Mouse (Mus musculus) spleen, postnatal 36 days (tissue): ENCODE results near the gene Man2a2.

Source experiments
- DNase-seq, 2 experiments: peaks; one replicate each; pipeline ENCODE4 v3.0.0; 2022; ENCODE audit warnings: low spot score in 2 of 2, mixed read lengths in 1 of 2

Gene Man2a2

DNA sequence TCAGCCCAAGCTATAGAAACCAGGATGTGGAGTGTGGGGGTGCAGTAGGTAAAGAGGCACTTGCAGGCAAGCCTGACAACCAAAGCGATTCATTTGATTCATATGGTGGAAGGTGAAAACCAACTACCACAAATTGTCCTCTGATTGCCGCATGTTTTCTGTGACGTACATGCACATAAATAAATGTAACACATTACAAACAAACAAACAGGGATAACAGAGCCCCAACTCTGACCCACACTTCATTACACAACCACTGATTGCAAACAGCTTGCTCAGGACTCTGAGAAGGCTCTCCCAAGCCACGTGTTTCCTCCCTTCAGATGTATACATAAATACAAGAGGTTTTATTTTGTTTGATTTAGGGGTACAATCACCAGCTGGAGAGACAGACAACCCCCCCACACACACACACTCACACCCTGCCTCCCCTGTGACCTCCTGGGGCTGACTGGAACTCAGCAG is 1.2 kb downstream of the Man2a2 start:
- DNase-seq: no peak

DNA sequence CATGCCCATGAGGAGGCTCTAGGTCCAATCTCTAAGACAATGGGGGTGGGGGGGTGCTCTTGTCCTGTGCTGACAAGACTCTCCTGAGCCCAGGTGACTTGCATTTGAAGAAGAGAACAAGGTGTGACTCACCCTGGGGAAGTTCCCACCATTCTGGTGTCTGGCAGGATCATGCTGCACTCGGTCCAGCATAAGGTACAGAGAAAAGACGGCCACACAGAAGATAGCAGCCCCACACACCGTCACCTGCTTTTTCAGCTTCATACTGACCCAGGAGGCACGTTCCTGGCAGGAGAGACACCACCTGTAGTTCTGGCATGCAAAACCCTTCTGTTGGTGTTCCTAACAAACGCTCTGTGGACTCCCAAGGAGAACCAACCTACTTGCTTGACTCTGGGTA is 1.7 kb downstream of the Man2a2 start:
- DNase-seq: no peak

DNA sequence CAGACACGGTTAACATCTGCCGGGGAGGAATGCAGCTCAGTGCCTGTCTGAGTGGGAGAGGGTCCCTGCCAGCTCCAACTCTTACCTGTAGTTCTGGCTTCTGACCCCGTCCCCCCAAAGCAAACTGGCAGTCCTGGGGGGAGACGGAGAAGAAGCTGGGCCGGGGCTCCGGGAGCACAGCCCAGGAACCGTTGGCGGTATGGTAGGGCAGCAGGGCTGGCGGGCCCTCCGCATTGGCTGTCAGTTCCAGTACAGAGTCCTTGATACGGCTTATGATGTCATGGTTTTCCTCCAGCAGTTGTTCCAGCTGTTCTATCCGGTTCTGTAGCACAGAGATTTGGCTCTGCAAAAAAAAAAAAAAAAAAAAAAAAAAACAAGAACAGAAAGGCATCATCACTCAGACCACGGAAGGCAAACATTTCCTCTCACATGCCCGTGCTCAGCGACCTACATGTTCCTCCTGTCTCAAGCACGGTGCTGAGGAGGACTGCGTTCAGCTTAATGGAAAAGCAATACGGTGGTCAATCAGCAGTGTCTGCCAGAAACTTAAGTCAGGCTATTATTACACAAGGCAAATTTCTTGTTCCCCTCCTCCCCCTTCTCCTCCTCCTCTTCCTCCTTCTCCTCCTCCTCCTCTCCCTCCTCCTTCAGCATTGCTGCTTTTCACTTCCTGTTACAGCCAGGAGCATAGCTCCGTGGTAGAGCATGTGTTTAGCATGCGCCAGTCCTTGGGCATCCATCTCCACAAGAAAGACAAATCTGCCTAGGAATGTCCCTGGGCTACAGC is 2.3 kb downstream of the Man2a2 start:
- DNase-seq: peak in 1 of 2 experiments; percentile 47

DNA sequence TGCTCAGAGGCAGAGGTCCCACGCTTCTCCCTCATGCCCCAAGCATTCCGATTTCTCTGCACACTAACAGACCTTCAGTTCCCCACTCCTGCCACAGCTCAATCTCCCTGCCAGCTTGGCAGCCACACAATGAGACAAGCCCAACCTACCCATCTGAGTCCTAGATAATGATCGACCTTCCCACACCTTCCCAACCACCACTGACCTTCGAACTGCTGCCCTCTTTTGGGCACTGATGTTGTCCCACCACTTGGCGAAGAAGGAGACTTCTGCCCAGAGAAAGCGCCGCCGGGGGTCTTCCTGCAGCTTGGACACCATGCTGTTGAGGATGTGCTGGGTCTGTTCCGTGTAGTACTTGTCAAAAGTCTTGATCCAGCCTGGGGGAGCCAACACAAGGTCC is 3.2 kb downstream of the Man2a2 start:
- DNase-seq: no peak

DNA sequence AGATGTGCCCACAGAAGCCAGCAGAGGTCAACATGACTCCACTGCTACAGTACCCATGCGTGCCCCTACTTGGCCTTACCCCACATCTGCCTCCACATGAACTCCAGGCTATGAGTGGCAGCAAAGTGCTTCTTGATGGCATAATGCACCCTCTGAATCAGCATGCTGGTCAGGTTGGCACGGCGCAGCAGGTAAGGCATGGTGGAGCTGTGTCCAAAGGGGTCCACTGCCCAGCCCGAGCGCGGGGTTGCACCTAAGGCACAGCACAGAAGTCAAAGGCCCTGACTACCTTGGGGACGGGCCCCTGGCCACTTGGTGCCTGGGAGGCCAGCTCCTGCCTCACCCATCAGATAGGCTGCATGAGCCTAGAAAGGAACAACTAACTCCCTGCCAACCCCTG is 3.9 kb downstream of the Man2a2 start:
- DNase-seq: no peak

DNA sequence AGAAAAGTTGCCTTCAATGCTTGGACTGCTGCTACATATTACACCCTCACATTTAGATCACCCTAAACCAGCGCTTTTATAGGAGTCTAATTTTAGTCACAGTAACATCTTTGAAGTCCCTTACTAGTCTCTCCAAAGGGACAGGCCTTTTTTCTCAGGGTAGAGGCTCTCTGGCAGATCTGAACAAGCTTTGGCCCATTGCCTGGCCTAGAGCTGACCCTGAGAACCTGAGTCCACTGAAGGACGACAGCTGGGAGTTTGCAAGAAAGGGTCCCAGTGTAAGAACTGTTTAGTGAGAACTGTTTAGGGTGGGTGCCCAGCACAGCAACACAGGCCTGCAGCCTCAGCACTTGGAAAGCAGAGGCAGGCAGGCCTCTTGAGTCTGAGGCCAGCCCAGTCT is 5.4 kb downstream of the Man2a2 start:
- no peak for DNase-seq

DNA sequence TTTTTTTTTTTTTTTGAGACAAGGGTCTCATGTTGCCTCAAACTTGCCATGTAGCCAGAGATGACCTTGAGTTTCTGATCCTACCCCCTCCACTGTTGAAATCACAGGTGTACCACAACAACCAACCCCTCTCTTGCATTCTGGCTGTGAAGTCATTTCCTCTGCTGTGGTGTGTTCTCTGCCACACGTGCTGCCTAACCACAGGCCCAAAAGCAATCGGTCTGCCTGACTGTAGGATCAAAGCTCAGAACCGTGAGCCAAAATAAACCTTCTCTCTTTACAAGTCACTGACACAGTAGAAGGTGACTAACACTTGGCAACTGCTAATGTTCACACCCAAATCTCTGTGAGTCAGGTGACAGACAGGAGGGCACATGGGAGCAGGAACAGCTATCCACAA is 10.7 kb downstream of the Man2a2 start:
- no peak for DNase-seq

DNA sequence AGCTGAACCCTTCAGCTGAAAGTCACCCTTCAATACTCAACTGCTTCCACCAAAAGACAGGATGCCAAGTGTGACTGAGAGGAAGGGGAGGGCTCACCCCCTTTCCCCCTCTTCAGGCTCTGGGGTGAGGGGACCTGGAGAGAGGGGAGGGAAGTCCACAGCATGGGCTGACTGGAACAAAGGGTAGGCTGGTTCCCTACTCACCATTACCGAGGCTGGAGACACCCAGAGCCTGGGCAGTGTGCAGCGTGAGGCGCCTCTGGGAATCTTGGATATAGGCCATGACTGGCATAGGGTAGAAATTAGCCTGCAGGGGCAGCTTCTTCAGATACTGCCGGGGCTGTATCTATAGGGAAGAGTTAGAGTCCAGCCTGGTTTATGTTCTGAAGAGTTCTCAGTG is 13.1 kb downstream of the Man2a2 start:
- no peak for DNase-seq

DNA sequence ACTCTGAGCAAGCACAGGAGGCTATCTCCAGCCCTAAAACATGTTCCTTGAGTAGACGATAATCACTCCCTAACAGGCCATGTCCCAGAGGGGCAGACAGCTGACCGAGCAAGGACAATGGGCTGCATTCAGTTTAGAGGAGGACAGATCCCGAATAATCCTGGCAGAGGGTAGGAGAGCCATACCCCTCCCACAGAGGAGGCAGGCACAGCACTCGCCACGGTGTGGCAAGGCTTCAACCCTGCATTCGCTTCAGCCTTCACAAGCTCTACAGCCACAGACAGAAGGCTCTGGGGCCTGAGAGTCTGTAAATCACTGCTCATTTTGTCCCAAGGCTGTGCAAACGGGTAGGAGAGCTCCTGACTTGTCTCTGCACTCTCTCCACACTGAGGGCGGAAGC is 14.0 kb downstream of the Man2a2 start:
- no peak for DNase-seq

DNA sequence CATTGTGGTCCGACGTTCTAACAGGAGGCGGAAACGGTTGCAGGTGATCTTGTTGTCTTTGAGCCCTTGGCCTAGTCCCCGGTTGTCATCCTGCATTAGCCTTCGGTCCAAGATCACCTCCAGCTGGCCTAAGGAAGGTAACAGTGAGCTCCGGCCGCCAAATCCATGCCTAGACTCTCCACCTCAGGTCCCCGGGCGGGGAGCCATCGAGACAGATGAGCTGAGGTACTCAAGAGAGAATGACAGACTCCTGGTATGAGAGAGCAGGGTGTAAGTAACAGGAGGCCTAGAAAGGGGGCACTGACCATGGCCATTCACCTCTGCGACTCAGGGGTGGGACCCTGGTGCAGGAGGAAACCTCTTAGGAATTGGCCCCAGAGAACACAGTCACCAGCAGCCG is 14.8 kb downstream of the Man2a2 start:
- no peak for DNase-seq

DNA sequence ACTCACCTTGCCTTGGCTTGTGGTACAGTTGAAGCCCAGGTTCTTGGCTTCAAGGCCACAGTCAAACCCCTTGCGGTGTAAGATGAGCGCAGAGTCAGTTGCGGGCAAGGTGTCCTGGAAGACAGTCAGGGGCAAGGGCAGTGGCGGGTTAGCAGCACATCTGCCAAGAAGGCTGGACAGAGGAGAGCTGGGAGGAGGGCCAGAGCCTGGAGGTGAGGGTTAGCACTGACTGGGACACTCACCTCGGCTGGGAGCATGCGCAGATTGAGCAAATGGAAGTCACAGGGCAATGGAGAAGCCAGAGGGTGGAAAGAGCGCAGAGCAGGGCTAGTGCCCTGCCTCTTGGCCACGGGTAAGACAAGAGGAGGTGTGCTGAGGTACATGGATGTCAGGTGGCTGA is 18.3 kb downstream of the Man2a2 start:
- DNase-seq: no peak

DNA sequence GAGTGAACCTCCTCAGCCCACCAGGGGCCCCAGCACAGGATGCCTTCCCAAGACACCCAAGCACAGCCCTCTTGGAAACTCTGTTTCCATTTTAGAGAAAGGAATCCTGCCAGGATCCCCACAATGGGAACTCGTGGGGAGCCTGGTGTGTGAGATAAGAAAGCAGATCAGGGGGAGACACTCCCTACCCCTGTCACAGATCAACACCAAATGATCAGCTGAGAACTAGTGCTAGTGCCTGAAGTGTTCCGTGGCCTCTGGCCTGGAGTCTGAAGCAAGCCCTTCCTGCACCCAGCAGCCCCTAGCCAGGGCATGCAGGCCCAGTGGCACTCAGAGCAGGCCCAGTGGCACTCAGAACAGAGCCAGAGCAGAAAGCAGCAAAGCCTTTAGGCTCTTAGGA is 20.4 kb downstream of the Man2a2 start:
- no peak for DNase-seq

DNA sequence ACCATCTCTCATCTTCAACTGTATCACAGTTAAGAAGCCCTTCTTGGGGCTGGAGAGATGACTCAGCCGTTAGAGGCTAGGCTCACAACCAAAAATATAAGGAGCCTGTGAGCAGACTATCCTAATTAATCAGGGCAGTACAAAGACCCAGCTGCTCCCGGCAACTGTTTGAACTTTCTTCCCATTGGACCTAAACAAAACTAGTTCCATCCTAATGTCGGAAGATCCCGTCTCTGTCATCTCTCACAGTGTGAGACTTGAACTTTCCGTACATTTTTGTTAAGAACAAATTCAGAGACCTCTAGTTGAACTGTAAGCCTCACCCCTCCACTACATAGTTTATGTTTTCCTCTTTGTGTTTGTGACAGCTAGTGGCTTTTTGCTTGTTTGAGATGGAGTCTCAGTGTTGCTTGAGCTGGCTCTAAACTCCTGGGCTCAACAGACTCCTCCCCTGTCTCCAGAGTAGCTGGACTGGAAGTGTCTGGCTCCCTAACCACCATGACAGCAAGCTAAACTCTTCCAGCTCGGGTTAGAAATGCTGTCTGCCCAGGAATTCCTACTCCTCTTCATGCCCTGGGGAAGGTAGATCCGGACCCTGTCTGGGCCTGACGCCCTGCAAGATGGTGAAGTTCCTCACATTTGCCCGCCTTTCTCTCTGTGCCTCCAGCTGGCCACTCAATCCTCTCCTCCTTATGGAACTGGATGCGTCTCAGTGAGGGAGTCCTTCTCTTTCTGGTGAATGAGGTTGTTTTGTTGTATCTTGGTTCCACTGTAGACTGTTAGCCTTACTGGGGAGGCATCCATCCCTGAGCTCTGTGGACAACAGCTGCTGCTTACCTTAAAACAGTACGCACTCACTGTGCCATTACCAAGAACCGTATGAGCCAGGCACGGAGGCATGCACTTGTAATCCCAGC is 23.2 kb downstream of the Man2a2 start:
- no peak for DNase-seq

DNA sequence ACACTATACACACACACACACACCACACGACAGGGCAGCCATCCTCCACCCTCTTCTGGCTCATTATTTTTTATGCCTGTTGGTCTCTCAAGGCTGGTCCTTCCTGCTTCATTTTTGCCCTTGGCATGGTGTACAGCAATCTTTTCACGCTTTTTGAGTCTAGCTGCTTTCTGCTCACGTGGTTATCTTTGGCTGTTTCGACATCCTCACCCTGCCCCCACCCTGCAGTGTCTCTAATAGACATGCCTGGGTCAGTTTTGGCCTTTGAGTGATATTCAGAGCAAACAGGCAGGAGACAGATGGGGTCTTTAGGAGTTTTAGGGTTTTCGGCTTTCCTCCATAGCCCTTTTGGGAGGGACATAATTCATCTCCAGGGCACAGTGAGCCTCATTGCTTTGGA is 24.3 kb downstream of the Man2a2 start:
- no peak for DNase-seq

DNA sequence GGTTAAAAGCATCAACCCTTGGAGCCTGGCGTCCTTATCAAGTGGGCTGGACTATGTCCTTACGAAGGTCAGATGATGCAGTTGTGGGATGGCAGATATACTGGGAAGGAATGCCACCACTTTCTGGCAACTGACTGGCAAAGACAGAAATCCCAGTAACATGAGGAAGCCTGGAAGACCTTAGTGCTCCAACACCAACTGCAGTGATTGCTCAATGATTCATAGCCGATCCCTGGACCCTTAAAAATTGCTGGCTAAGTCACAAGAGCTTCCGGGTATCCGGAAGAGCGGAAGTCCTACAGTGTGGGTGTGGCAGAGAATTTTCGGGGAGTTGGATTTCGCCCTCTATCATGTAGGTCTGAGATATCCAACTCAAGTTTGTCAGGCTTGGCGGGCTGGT is 25.0 kb downstream of the Man2a2 start:
- no peak for DNase-seq

DNA sequence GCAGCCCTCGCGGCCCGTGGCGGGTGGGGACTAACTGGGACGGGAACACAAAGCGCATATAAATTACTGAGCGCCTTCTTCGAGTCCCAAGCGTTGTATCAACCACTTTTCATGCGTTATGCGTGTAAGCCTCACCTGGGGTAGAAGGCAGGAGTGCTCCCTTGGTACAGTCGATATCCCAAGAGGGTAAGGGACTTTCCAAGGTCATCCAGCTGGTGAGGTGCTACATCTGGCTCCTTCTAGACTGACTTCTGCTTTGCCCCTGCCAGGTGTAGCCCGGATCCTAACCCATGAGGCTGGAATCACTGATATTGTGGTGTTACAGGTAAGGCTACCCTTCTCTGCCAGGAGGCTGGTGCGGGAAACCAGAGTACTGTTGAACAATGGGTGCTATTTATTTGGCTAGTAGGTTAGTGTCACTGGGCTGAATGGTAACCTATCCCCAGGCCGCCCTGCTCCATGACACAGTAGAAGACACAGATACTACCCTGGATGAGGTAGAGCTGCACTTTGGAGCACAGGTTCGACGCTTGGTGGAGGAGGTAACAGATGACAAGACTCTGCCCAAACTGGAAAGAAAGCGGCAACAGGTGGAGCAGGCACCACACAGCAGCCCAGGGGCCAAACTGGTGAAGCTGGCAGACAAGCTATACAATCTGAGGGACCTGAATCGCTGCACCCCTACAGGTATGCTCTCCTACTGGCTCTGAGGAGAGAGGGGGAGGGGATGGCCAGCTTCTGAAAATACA is 27.7 kb downstream of the Man2a2 start:
- DNase-seq: no peak

DNA sequence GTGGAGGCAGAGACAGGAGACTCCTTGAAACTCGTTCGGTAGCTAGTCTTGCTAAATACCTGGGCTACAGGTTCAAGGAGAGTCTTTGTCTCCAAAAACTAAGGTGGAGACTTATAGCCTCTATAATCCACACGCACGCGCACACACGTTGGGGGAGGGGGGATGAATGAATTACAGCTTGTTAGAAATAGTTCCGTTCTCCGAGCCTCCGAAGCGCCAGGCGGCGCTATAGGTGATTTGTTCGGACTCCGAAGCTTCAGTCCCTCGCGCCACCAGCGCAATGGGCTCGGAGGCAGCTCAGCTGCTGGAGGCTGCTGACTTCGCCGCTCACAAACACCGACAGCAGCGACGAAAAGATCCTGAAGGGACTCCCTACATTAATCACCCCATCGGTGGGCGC is 28.3 kb downstream of the Man2a2 start, which contains the start of gene Hddc3:
Gene Hddc3, plus strand, starts transcription at position 247 of the 400 bp plus-strand sequence.
- DNase-seq: peak; percentile 88 to 93

DNA sequence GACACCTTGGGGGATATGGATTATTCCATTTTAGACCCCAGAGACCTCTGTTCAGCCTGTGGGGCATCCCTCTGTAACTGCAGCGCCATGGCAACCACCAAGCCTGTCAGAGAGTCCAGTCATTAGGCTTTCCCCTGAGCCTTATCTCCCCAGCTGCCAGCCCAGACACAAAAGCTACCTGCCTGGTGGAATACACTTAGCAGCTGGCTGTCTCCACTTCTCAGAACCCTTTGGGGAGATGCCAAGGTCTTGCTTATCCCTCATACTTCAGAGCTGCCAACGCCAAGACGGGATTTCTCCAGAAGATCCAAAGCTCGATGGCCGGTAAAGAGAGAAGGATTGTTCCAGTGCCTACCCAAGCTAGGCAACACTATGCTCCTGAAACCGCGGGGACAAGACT is 29.4 kb downstream of the Man2a2 start:
- no peak for DNase-seq

DNA sequence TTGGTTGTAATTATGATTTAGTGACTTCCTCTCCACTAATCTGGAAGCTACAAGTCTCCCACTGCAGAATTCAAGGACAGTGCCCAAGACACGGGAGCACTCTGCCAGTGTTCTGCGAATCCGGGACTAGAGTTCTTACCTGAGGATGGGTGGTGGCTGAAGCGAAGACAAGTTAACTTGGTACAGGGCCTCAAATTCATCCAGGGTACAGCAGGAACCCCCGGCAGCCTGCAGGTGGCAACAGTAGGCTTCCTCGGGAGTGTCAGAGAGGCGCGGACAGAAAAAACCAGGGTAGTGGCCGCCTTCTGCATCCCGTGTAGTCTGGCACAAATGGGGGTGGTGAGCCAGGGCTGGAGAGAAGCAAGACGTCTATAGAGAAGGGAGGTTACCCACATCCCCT is 30.4 kb downstream of the Man2a2 start, which contains the start of gene Unc45a:
Gene Unc45a, minus strand, starts transcription at position 213 of the 400 bp plus-strand sequence.
- peak; percentile 81 to 84 for DNase-seq

DNA sequence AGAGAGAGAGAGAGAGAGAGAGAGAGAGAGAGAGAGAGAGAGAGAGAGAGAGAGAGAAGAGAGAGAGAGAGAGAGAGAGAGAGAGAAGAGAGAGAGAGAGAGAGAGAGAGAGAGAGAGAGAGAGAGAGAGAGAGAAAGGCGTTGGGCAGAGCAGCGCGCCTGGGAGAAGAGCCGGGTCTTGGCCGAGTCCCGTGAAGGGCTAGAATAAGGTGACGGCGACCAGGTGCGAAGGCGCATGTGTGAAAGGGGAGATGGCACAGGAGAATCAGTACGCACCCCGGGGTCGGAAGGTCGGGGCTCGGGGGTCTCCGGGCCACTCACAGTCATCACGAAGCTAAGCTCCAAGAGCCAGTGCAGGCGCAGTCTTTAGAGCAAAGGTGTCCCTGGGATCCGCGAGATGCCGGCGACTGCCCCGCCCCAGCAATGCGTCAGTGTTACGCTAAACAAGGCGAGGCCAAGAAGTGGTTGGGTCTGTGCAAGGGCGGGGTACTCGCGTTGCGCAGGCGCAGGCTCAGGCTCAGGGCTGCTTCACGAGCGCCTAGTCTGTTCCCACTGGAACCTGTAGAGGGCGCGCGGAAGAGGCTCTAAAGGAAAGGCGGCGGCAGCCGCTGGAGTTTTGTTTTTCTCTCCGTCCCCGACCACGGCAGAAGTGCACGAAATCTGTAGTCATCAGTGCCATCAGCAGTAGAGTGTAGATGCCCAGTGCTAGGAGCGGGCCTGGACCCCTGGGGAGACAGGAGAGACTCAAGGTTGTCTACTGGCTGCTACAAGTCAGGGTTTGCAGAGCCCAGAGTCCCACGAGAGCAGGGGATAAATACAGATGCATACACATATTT is 31.2 kb downstream of the Man2a2 start:
- peak; percentile 98 to 99 for DNase-seq

DNA sequence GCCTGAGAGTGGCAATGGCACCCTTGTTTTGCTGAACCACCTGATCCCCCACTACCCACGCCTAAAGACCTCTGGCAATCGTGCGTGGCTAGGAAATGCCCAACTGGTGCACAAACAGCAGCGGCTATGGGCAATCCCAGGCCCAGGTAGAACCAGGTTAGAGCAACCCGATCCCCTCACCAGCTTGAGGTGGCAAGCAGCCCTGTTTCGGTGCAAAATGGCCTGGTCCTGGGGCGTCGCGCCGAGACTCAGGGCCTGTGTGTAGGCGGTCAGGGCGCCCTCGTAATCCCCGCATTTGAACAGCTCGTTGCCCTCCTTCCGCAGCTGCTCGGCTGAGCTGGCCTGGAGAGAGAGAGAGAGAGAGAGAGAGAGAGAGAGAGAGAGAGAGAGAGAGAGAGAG is 31.8 kb downstream of the Man2a2 start:
- peak in 1 of 2 experiments; percentile 26 for DNase-seq
